Mouse (Mus musculus) heart, postnatal 10 days (tissue): ENCODE data around the gene Gm4952. TPM values are rescaled to one million over a fixed set of nuclear protein-coding genes. Genes with fewer than 3 reads are reported as not detected.
"Not testable (repeated sequence)": the region's sequence is repeated elsewhere in the genome, so short reads cannot be mapped to it uniquely, and the experiment has no call there.

Experiments used
- DNase-seq, 2 experiments: peaks; one replicate each; pipeline ENCODE4 v3.0.0; 2021
- intact Hi-C: fragments of 180-260 bp; cut with DNase I; formaldehyde crosslinking; loops from one replicate; pipeline ENCODE4 v1.15.1; 2025
- total RNA-seq, 2 experiments: library from RNA; stranded (reverse); gene quantifications; 2 replicates each; pipeline ENCODE4 v1.2.3; 2021

Gm4952 gene
- total RNA-seq, 2 experiments from 2014 or later, result not detected

- intact Hi-C loops, result loop anchor here (5.0 to 10.0 kb wide), 2 partner anchors 220 to 582 kb away; no protein-coding TSS in a partner anchor
- no peak for DNase-seq
Measured at GRCm38 (mm10) chr19:12597073-12597405, 2.7 kb upstream of the Gm4952 start.

- intact Hi-C loops, result loop anchor here (5.0 to 10.0 kb wide), 2 partner anchors 219 to 584 kb away; no protein-coding TSS in a partner anchor
- DNase-seq, result no peak
Measured at GRCm38 (mm10) chr19:12598674-12599073, 1.1 kb upstream of the Gm4952 start.

GRCm38 (mm10) chr19:12600684-12601480, 1.1 kb downstream of the Gm4952 start:
- intact Hi-C loops, result no loop called here
- no peak for DNase-seq

- no peak for DNase-seq
- intact Hi-C loops, result no loop called here
Measured at GRCm38 (mm10) chr19:12608336-12608735, 8.6 kb downstream of the Gm4952 start.

GRCm38 (mm10) chr19:12613646-12614045, 13.9 kb downstream of the Gm4952 start:
- no peak for DNase-seq
- intact Hi-C loops, result no loop called here

- no peak for DNase-seq
- intact Hi-C loops, result no loop called here
Measured at GRCm38 (mm10) chr19:12633176-12633575, 33.4 kb downstream of the Gm4952 start, which contains the start of gene Glyat. Gene Glyat (plus strand): TSS chr19:12633308.

- intact Hi-C loops, result no loop called here
Measured at GRCm38 (mm10) chr19:12634259-12634658, 34.5 kb downstream of the Gm4952 start.

GRCm38 (mm10) chr19:12634963-12635362, 35.2 kb downstream of the Gm4952 start:
- DNase-seq, result no peak
- intact Hi-C loops, result no loop called here

More at GRCm38 (mm10) chr19:12634259-12634658, 34.5 kb downstream of the Gm4952 start:
- no peak for DNase-seq

- DNase-seq, result no peak
- intact Hi-C loops, result no loop called here
Measured at GRCm38 (mm10) chr19:12636863-12637262, 37.1 kb downstream of the Gm4952 start.

GRCm38 (mm10) chr19:12638049-12638448, 38.3 kb downstream of the Gm4952 start:
- no peak for DNase-seq
- intact Hi-C loops, result no loop called here

- DNase-seq, result no peak
- intact Hi-C loops, result no loop called here
Measured at GRCm38 (mm10) chr19:12649511-12649910, 49.7 kb downstream of the Gm4952 start.

- intact Hi-C loops, result no loop called here
- DNase-seq, result no peak
Measured at GRCm38 (mm10) chr19:12666156-12666555, 66.4 kb downstream of the Gm4952 start.

- intact Hi-C loops, DNase-seq: not testable (repeated sequence)
Measured at GRCm38 (mm10) chr19:12668601-12669000, 68.8 kb downstream of the Gm4952 start.

GRCm38 (mm10) chr19:12670139-12670538, 70.4 kb downstream of the Gm4952 start, which contains the start of gene Olfr1442:
Gene Olfr1442 (plus strand): TSS chr19:12670439.
- intact Hi-C loops, result no loop called here
- DNase-seq, result no peak

GRCm38 (mm10) chr19:12671051-12671450, 71.3 kb downstream of the Gm4952 start:
- intact Hi-C loops, result no loop called here
- DNase-seq, result no peak

GRCm38 (mm10) chr19:12677812-12678211, 78.0 kb downstream of the Gm4952 start, which contains the start of gene Olfr1443:
Gene Olfr1443 (plus strand): TSS chr19:12678112.
- intact Hi-C loops, result no loop called here
- DNase-seq, result no peak

Other genes with a start within 250 kb of the Gm4952 start
- not detected for gene Olfr1440, start 212.7 kb upstream of the Gm4952 start, total RNA-seq
- not detected for gene Olfr1441, start 182.5 kb upstream of the Gm4952 start, total RNA-seq
- gene Pfpl, start 172.1 kb upstream of the Gm4952 start, total RNA-seq, result not detected
- 1 to 10 TPM; 4.8 to 5.3 TPM for gene Mpeg1, start 139.2 kb upstream of the Gm4952 start, total RNA-seq
- gene Dtx4, start 98.5 kb upstream of the Gm4952 start, total RNA-seq, result 10 to 100 TPM in 1 of 2 experiments, 1 to 10 TPM in 1; 9.6 to 10.7 TPM
- gene Fam111a, start 54.2 kb upstream of the Gm4952 start, total RNA-seq, result 10 to 100 TPM in 1 of 2 experiments, 1 to 10 TPM in 1; 9.8 to 12.1 TPM
- gene Glyat, start 33.3 kb downstream of the Gm4952 start, total RNA-seq, result not detected
- gene Olfr1442, start 70.5 kb downstream of the Gm4952 start, total RNA-seq, result not detected
- not detected for gene Olfr1443, start 78.1 kb downstream of the Gm4952 start, total RNA-seq
- not detected for gene Keg1, start 95.8 kb downstream of the Gm4952 start, total RNA-seq
- gene Cntf, start 165.7 kb downstream of the Gm4952 start, total RNA-seq, result 1 to 10 TPM; 1.5 to 2.9 TPM
- 10 to 100 TPM; 76.3 to 76.4 TPM for gene Zfp91, start 196.2 kb downstream of the Gm4952 start, total RNA-seq
- 1 to 10 TPM in 1 of 2 experiments, under 1 TPM in 1; 0.99 to 1.1 TPM for gene Lpxn, start 196.2 kb downstream of the Gm4952 start, total RNA-seq
- not detected for gene Gm5244, start 246.7 kb downstream of the Gm4952 start, total RNA-seq